8 mouse cellular contexts compared by ENCODE assay signal in the genomic region with DNA sequence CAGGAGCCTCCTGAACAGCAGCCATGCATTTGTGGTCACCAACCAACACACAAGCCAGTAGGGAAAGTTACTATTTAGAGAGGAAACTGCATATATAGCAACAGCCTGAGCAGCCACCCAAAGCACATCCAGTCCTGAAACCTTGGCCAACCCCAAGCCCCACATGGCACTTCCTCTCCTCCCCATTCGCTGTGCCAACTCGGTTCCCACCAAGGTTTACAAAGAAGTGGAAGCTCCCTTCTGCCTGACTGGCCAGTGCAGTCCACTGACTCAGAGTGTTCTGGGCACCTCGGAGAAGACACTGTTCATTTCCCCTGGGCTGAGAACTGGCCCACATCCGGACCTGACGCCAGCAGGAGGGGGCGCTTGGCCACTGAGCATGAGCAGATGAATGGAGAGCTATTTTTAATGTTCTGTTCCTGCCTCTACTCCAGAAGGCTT.
DNase-seq lines count a peak whose midpoint lies in the region; ATAC-seq and TF ChIP-seq lines count a peak whose summit lies in the region.

No protein-coding gene starts in this region.

- no peak overlapping the region for H3K4me2 ChIP-seq in forebrain, postnatal 0 days (ENCODE audit: low read depth)
- no peak overlapping the region for H3K4me2 ChIP-seq in forebrain, embryonic 11.5 days (ENCODE audit: low read depth, low read length, severe bottlenecking)
- H3K4me2 ChIP-seq in liver, postnatal 0 days (ENCODE audit: low read depth, low read length): peak overlapping the region; percentile 22; the same call in 1 of the 2 replicates

- DNase-seq in forebrain, postnatal 0 days: peak; percentile 32
- no peak for DNase-seq in forebrain, embryonic 11.5 days (ENCODE audit: low spot score)
- DNase-seq in T-cell, adult 2 months (ENCODE audit: low spot score): peak; percentile 35
- DNase-seq in kidney, postnatal 36 days: peak; percentile 35 to 43
- DNase-seq in liver, postnatal 0 days: peak; percentile 59
- DNase-seq in right cerebral cortex, postnatal 25 days: peak; percentile 77
- no peak for DNase-seq in limb, embryonic 10.5 days (ENCODE audit: low spot score)

- no peaks in the 10 kb centered on the region for H3K27me3 ChIP-seq in forebrain, postnatal 0 days (ENCODE audit: insufficient read depth, low read length)
- H3K27me3 ChIP-seq in forebrain, embryonic 11.5 days (ENCODE audit: control insufficient read depth, insufficient read depth, low read length): no peaks in the 10 kb centered on the region
- no peaks in the 10 kb centered on the region for H3K27me3 ChIP-seq in liver, postnatal 0 days (ENCODE audit: insufficient read depth, low read length)
- H3K27me3 ChIP-seq in limb, embryonic 10.5 days (ENCODE audit: low read depth, poor library complexity, severe bottlenecking): no peaks in the 10 kb centered on the region

- no peak overlapping the region for H3K9ac ChIP-seq in forebrain, postnatal 0 days
- no peak overlapping the region for H3K9ac ChIP-seq in forebrain, embryonic 11.5 days (ENCODE audit: low read length)
- no peak overlapping the region for H3K9ac ChIP-seq in liver, postnatal 0 days (replicated peaks)

- H3K4me1 ChIP-seq in forebrain, postnatal 0 days (ENCODE audit: insufficient read depth): peaks cover 7% of the 10 kb centered on the region; the same call in 1 of the 2 replicates
- 0 out of 2 replicates have a peak, but pooled peaks cover 2% of the 10 kb centered on the region for H3K4me1 ChIP-seq in forebrain, embryonic 11.5 days (replicated peaks; ENCODE audit: control insufficient read depth, insufficient read depth, low read length)
- H3K4me1 ChIP-seq in liver, postnatal 0 days (ENCODE audit: insufficient read depth): peaks cover 43% of the 10 kb centered on the region
- H3K4me1 ChIP-seq in limb, embryonic 10.5 days: no peaks in the 10 kb centered on the region

- ATAC-seq in forebrain, postnatal 0 days: peak; percentile 80
- ATAC-seq in forebrain, embryonic 11.5 days (replicated peaks; ENCODE audit: low FRiP score): no peak
- peak; percentile 68 for ATAC-seq in frontal cortex, adult (ENCODE audit: low TSS enrichment)
- ATAC-seq in liver, postnatal 0 days: peak; percentile 60

- 60% methylated on average over 6 of the region's 6 CpGs for WGBS in forebrain, postnatal 0 days
- WGBS in forebrain, embryonic 11.5 days: 83% methylated on average over 6 of the region's 6 CpGs
- 39% methylated on average over 6 of the region's 6 CpGs for WGBS in liver, postnatal 0 days (ENCODE audit: insufficient replicate concordance)
- 76% methylated on average over 6 of the region's 6 CpGs for WGBS in limb, embryonic 10.5 days

- H3K9me3 ChIP-seq in forebrain, postnatal 0 days (ENCODE audit: low read length): no peaks in the 10 kb centered on the region
- no peaks in the 10 kb centered on the region for H3K9me3 ChIP-seq in forebrain, embryonic 11.5 days (ENCODE audit: control insufficient read depth, low read length)
- no peaks in the 10 kb centered on the region for H3K9me3 ChIP-seq in liver, postnatal 0 days (ENCODE audit: low read length)
- H3K9me3 ChIP-seq in limb, embryonic 10.5 days (replicated peaks): no peaks in the 10 kb centered on the region

- H3K27ac ChIP-seq in forebrain, postnatal 0 days (ENCODE audit: low read depth, low read length): no peak overlapping the region
- no peak overlapping the region for H3K27ac ChIP-seq in forebrain, embryonic 11.5 days (ENCODE audit: low read depth, low read length)
- H3K27ac ChIP-seq in liver, postnatal 0 days (ENCODE audit: low read depth): peak overlapping the region; percentile 39; the same call in 1 of the 2 replicates
- H3K27ac ChIP-seq in limb, embryonic 10.5 days: no peak overlapping the region

- H3K36me3 ChIP-seq in forebrain, postnatal 0 days (ENCODE audit: insufficient read depth): no peaks in the 10 kb centered on the region
- H3K36me3 ChIP-seq in forebrain, embryonic 11.5 days (ENCODE audit: control insufficient read depth, insufficient read depth, low read length): no peaks in the 10 kb centered on the region
- H3K36me3 ChIP-seq in liver, postnatal 0 days (replicated peaks; ENCODE audit: insufficient read depth, low read length): no peaks in the 10 kb centered on the region
- H3K36me3 ChIP-seq in limb, embryonic 10.5 days: no peaks in the 10 kb centered on the region

- TF ChIP-seq CTCF in forebrain, postnatal 0 days (IDR thresholded peaks at IDR 0.05; ENCODE audit: low read depth): no peak
- peak; percentile 51 for TF ChIP-seq CTCF in liver, postnatal 0 days (IDR thresholded peaks at IDR 0.05; ENCODE audit: low read depth)

- TF ChIP-seq EP300 in liver, postnatal 0 days (IDR thresholded peaks at IDR 0.05; ENCODE audit: low read depth): no peak

- H3K4me3 ChIP-seq in forebrain, postnatal 0 days (ENCODE audit: low read depth, low read length): no peak overlapping the region
- no peak overlapping the region for H3K4me3 ChIP-seq in forebrain, embryonic 11.5 days (ENCODE audit: low read depth, low read length)
- no peak overlapping the region for H3K4me3 ChIP-seq in liver, postnatal 0 days (ENCODE audit: low read depth, low read length)
- no peak overlapping the region for H3K4me3 ChIP-seq in limb, embryonic 10.5 days

Comparison
In these comparisons a context has a peak if more than half of its experiments do, and no peak if none do; other contexts are left out.
1. DNase-seq: peak in forebrain, postnatal 0 days (single experiment), T-cell, adult 2 months (single experiment), kidney, postnatal 36 days (2 of 2), liver, postnatal 0 days (single experiment) and right cerebral cortex, postnatal 25 days (single experiment); none in forebrain, embryonic 11.5 days (single experiment) and limb, embryonic 10.5 days (single experiment).